ENCODE assay signal across 8 mouse cellular contexts in genomic region chr2:179873315-179873714, GRCm38 (mm10).
DNase-seq lines count a peak whose midpoint lies in the region; ATAC-seq and TF ChIP-seq lines count a peak whose summit lies in the region.

No protein-coding gene starts in this region.

- H3ac ChIP-seq in myocyte (ENCODE audit: control insufficient read depth, insufficient read length) = no peak overlapping the region

- peak; percentile 28 for ATAC-seq in kidney, embryonic 14.5 days (ENCODE audit: low FRiP score, low TSS enrichment)
- no peak for ATAC-seq in erythroid progenitor cell, adult 5-6 weeks (replicated peaks; ENCODE audit: low FRiP score, poor library complexity, severe bottlenecking)

- no peaks in the 10 kb centered on the region for H3K9me3 ChIP-seq in kidney, embryonic 14.5 days (ENCODE audit: control insufficient read depth, low read length)

- DNase-seq in cerebellum, postnatal 10 days = peak; percentile 59 to 62
- no peak for DNase-seq in cerebellum, postnatal 4 days (ENCODE audit: low spot score in 2 of 2)
- DNase-seq in right cerebral cortex, postnatal 4 days = peak; percentile 41
- DNase-seq in right cerebral cortex, postnatal 25 days = no peak
- no peak for DNase-seq in natural killer cell, adult 2 months (ENCODE audit: low spot score in 2 of 2)

- H3K4me1 ChIP-seq in kidney, embryonic 14.5 days (ENCODE audit: control insufficient read depth, insufficient read depth, low read length) = no peaks in the 10 kb centered on the region

- H3K27ac ChIP-seq in kidney, embryonic 14.5 days (ENCODE audit: low read depth, low read length) = no peak overlapping the region

- no peak overlapping the region for H3K9ac ChIP-seq in kidney, embryonic 14.5 days (ENCODE audit: low read depth, low read length)

- no peaks in the 10 kb centered on the region for H3K36me3 ChIP-seq in kidney, embryonic 14.5 days (ENCODE audit: control insufficient read depth, insufficient read depth, low read length)
- H3K36me3 ChIP-seq in myocyte (ENCODE audit: control insufficient read depth, insufficient read depth) = no peaks in the 10 kb centered on the region

- TF ChIP-seq POLR2A in myocyte (IDR thresholded peaks at IDR 0.05; ENCODE audit: insufficient read length, low read depth) = no peak

- 48% methylated on average over 5 of the region's 5 CpGs for WGBS in kidney, embryonic 14.5 days

- H3K79me2 ChIP-seq in myocyte (ENCODE audit: control insufficient read depth, insufficient read depth) = no peaks in the 10 kb centered on the region

- H3K4me3 ChIP-seq in kidney, embryonic 14.5 days (ENCODE audit: low read length) = no peak overlapping the region
- no peak overlapping the region for H3K4me3 ChIP-seq in myocyte

- no peaks in the 10 kb centered on the region for H3K27me3 ChIP-seq in kidney, embryonic 14.5 days (ENCODE audit: control insufficient read depth, insufficient read depth, low read length)
- H3K27me3 ChIP-seq in myocyte (ENCODE audit: control insufficient read depth, insufficient read depth, insufficient read length) = peaks cover 8% of the 10 kb centered on the region

- no peak overlapping the region for H3K4me2 ChIP-seq in kidney, embryonic 14.5 days (replicated peaks; ENCODE audit: low read depth, low read length)
- no peak overlapping the region for H3K4me2 ChIP-seq in myocyte (ENCODE audit: low read depth)

TF ChIP-seq in myocyte, 11 proteins besides CTCF, POLR2A, EP300 and RAD21:
- TF ChIP-seq TCF3 (IDR thresholded peaks at IDR 0.05; ENCODE audit: insufficient read length, low read depth) = no peak
- peak; percentile 45 for TF ChIP-seq USF1 (IDR thresholded peaks at IDR 0.05; ENCODE audit: low read depth)

Comparison
In these comparisons a context has a peak if more than half of its experiments do, and no peak if none do; other contexts are left out.
1. DNase-seq: peak in cerebellum, postnatal 10 days (2 of 2) and right cerebral cortex, postnatal 4 days (single experiment); none in cerebellum, postnatal 4 days (0 of 2), right cerebral cortex, postnatal 25 days (single experiment) and natural killer cell, adult 2 months (0 of 2).